Mouse (Mus musculus) frontal cortex, adult 2 months (tissue): ENCODE data around the gene Hmcn1. TPM values are rescaled to one million over a fixed set of nuclear protein-coding genes. Genes with fewer than 3 reads are reported as not detected.

ENCODE experiments used
- DNase-seq, 2 experiments: peaks; one replicate each; pipeline ENCODE4 v3.0.0; 2022; ENCODE audit warnings: low spot score in 1 of 2; ENCODE audit errors: extremely low spot score in 1 of 2
- polyA plus RNA-seq: library from polyadenylated mRNA; depleted of rRNA; stranded (reverse); fragments of >200 nt; gene quantifications from 2 replicates; pipeline ENCODE4 v1.2.3, GENCODE M21; 2012; rRNA removed

The Hmcn1 gene
- polyA plus RNA-seq, 1 experiment = 6.7 TPM

DNA sequence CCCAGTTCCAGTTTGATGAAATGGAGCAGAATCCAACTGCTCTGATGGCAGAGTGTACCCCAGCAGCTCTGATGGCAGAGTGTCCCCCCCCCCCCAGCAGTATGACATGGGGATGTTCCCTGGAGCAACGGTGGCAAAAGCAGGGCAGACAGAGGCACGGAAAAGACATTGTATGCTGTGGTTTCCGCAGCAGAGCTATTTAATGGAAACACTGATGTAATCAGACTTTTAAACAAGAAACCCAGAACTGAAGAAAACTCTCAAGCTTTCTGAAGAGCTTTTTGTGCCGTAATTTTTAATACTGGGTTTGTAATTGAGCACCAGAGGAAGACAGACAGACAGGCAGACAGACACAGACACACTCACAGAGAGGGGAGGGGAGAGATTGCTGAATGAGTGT lies 426.9 kb downstream of the Hmcn1 start:
- DNase-seq = no peak

DNA sequence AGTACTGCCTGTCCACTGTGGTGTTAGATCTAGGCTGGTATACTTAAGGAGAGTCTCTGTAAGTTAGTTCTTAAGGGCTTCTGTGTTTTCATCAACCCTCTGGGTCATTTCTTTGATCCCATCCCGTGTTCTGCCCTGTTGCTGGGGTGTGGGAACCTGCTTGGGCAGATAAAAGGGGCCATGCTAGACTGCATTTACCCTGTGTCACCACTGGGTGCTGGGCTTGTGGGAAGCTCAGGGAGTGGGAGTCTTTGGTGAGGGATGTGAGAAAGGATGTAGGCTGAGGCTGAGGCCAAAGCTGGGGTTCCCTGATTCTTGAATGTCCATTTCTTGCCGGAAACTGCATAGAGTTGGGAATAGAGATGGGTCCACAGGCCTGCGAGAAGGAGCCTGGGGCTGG lies 436.6 kb downstream of the Hmcn1 start:
- DNase-seq = no peak

DNA sequence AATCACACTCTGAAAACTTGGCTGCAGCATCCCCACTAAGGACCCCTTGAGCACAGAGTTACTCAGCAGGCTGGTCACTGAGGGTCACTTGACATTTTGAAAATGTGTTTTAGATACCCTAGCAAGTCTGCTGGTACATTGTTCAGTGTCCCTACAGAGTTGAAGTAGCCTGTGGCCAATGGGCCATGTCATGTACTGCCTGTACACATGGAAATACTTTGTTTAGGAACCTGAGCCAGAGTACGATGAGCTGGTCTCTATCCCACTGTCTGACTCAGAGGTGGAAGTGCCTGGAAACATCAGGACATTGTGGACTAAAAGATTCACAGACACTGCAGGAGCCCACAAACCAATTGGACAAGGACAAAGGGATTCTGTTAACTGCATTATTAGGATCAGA lies 441.8 kb downstream of the Hmcn1 start:
- DNase-seq = no peak

DNA sequence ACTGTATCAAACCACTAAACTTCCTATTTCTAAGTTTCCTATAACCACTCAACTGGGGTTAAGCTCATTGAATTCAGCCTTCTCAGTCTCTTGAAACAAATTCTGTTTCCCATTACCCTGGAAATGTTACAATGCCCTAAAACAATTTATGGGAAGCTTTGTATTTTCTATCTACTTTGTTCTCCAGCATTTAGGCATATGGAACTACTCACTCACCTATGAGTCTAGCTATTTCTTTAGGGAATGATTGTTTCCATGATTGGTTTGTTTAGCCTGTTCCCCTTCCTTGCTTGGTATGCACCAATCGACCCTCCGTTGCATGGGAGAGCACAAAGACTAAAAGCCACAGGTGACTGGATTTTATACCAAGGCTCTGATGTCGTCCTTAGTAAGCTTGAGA lies 446.8 kb downstream of the Hmcn1 start:
- no peak for DNase-seq

DNA sequence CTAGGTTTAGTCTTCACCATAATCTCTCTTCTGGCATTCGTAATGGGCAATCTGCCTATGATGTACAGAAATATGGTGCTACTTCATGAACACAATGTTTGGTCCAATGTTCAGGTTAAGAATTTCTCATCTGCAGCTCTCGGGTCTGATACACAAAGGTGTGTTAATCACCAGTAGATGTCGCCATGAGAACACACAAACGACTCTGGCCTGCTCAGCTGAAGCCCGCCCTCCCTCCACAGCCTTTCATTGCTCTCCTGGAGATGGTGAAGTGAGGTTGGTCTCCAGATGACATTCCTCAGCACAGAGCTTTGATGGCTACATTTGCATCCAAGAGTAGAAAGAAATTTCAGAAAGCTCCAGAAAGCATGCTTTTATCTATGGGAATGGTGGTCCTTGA lies 453.0 kb downstream of the Hmcn1 start:
- peak in 1 of 2 experiments; percentile 47 for DNase-seq

DNA sequence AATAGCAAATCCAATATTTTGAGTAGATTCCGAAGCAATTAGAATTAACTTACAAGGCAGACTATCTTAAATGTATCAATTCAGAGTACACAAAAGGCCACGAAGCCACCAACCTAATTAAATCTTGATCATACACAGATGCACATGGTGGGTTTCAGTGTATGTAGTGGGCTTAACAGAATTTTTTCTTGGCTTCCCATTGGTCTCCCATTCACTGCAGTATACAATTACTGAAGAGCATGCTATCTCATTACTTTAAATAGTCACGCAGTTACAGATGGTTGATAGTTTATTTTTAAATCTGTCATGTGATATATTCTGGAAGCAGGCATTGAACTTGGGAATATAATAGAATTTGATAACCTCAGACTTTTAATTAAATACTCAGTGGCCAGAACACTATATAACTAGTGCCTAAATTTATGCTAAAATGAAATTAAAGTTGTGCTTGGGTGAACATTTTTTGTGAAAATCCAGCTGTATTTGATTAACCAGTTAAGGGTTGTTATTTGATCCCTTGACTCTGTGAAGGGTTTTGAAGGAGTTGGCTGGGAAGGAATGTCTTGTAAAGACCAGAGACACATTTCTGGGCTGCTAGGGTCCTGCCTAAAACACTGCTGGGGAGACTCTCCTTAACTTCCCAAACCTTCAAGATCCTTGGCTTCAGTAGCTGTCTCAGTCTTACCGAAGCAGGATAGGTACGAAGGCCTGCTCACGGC lies 455.7 kb downstream of the Hmcn1 start:
- DNase-seq = no peak

DNA sequence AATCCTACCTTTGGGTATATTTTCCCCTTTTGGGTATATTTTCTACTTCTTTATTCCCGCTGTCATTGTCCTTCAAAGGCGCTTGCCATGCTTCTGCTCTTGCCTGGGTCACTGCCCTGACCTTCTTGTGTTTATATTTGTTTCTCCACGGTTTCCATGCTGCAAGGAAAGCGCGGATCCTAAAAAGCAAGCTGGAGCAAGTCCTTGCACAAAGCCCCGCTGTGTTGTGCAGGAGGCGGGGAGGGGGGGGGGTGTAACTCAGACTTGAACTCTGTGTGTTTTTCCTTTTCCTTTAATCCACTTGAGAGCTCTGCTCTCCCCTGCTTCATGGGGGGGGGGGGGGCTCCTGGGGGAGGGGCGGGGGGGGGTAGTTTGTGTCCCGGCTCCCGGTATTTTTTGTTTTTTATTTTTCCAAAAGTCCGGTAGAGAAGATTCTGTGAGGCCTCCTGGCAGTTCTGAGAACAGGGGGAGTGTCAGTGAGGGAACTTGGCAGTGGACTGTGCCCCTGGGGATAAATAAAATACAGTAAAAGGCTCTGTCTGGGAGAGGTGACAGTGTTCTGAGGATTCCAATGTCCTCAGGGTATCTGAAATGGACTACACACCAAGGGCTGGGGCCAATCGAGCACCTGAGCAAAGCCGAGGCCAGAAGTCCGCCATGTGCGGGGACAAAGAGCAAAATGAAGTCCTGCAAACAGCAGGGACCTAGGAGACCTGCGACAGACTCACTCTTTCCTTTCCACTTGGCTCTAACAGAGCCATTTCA lies 457.3 kb downstream of the Hmcn1 start:
- no peak for DNase-seq

DNA sequence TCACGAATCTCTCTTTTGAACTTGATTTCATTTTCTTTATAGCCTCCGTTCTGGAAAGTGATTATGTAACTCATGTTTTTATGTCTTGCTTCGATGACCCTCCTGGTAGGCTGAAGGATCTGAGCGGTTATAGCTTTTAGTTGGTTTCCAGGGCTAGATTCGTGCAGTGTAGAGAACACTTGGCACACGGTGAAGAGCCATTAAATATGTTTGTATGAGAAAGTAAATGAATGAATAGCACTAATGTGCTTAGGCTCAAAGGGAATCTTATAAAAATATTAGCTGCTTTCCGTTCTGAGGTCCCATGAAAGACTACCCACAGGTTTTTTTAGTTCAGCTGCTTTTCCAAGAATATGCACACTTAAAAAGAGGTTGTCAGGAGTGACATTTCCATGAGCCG lies 458.6 kb downstream of the Hmcn1 start:
- DNase-seq = no peak

DNA sequence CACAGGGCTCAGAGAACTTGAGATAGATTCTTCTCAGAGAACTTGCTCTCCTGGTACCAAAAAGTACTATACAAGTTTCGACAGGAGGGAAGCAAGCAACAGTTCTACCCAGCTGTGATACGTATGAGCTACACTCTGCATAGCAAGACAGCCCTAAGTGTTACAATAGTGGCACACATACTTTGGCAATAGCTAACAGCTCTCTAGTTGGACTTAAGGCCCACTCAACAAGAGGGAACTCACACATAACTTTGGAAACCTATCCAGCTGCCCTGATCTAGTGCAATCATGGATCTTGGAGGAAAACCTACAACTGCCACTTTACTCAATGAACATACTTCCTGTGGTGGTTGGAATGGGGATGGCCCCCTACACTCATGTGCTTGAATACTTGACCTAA lies 480.2 kb downstream of the Hmcn1 start:
- no peak for DNase-seq

Other genes starting within 250 kb of the Hmcn1 start
- not detected in 2 replicates for gene Gm47985, start 189.1 kb upstream of the Hmcn1 start, polyA plus RNA-seq
- not detected in 2 replicates for gene Gm8947, start 198.9 kb upstream of the Hmcn1 start, polyA plus RNA-seq
- not detected in 2 replicates for gene Gm47995, start 205.0 kb upstream of the Hmcn1 start, polyA plus RNA-seq
- gene 3110040M04Rik, start 210.7 kb upstream of the Hmcn1 start, polyA plus RNA-seq = not detected in 2 replicates
- gene Gm47996, start 216.7 kb upstream of the Hmcn1 start, polyA plus RNA-seq = not detected in 2 replicates